Mouse (Mus musculus) erythroblast, embryonic 14.5 days (primary cell): ENCODE data around the gene Myt1l.

ENCODE experiments used
- GATA1 ChIP-seq: IDR thresholded peaks from 2 replicates; pipeline ENCODE4 v1.6.1; 2012; ENCODE audit warnings: low read length, inconsistent platforms, mixed read lengths
- TAL1 ChIP-seq: IDR thresholded peaks from 3 replicates; pipeline ENCODE4 v1.6.1; 2012; ENCODE audit warnings: low read length, inconsistent platforms, mixed read lengths

DNA sequence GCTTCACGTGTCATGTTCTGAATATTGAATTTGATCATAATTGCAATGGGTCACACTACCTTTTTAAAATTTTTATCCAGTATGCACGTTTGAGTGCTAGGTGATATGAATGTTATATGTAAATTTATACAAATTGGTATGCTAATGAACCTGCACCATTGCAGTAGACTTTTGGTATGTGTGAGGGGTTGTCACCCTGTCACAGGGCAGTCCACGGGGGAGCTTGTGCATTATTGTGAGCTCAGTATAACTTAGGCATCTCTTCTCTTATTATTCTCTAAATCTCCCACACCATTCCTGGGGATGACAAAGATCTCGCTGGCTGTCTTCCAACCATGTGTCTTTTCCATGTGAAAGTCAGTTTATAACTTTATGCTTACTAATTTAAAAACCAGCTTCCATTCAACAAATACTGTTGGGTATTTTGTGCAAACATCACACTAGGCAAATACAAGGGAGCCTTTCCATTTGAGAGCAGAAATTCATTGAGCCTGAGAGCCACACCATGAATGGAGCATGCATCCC is 222.5 kb downstream of the Myt1l start:
- TF ChIP-seq GATA1 = no peak
- TF ChIP-seq TAL1 = no peak
